Mouse (Mus musculus): ENCODE results near the gene Pus7l. TPM values are rescaled to one million over a fixed set of nuclear protein-coding genes. Genes with fewer than 3 reads are reported as not detected.

Pus7l gene
- polyA plus RNA-seq, 1 experiment from 2014 or later = 8.6 TPM

DNA sequence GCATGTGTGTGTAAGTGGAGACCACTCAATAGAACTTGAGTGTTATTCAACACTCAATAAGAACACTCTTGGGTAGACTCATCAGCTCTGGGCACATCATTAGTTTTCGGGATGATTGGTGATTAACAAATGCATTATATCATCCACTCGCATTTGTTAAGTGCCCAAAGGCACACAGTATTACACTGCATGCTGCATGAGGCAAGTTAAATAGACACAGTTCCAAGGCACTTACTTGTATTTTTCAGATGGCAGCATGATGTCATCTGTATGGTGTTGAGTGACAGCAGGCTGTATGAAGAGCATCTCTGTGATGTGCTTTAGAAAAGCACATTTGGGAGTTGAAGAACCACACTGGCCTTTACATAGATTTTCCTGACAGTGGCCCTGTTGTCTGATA, 60.8 kb downstream of the Pus7l start:
- WGBS = 90% methylated on average over 2 of the region's 2 CpGs
- no peak for DNase-seq (ENCODE audit: low spot score)
- Histone ChIP-seq H3K4me1 (replicated peaks) (peaks cover 22% of the 10 kb centered on the region; the same call in 1 of the 2 replicates), H3K27ac (no peak overlapping the region), H3K4me3 (no peak overlapping the region), H3K9me3 (no peaks in the 10 kb centered on the region), H3K27me3 (ENCODE audit: insufficient read depth, poor library complexity, severe bottlenecking) (no peaks in the 10 kb centered on the region), H3K36me3 (no peaks in the 10 kb centered on the region)

DNA sequence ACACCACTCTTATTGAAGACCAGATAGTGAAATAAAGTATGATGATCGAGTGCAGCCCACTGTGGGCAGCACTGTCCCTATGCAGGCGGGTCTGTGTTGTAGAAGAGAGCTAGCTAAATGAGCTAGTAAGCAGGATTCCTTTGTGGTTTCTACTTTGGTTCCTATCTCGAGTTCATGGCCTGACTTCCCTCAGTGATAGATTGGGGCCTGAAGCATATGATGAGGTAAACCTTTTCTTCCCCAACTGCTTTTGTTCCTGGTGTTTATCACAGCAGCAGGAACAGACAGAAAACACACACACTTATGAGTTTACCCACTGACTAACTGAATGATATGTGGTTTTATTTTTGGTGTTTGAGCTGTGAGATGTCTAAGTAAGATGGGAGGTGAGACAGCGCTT, 62.6 kb downstream of the Pus7l start:
- H3K27ac ChIP-seq = no peak overlapping the region
- 92% methylated on average over 4 of the region's 4 CpGs for WGBS

DNA sequence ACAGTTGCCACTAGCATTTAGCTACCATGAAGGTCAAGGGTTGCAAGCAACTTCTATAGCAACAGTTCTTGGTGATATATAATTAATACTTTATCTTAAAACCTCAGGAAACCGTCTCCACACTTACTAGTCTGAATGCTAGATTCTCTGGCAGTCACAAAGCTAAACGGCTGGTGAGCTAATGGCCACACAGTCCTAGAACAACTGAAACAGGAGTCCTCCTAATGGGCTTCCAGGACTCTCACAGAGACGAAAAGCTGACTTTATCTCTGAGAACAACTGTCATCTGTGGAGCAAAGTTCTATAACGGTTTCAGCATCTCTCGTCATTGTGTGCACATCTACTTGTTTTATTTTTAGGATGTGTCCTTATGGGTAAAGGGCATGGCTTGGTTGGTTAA, 63.1 kb downstream of the Pus7l start:
- 90% methylated on average over 5 of the region's 5 CpGs for WGBS
- no peaks in the 10 kb centered on the region for H3K27me3 ChIP-seq (ENCODE audit: insufficient read depth, poor library complexity, severe bottlenecking)
- H3K27ac ChIP-seq = no peak overlapping the region

More for the DNA sequence above, 62.6 kb downstream of the Pus7l start:
- no peak for DNase-seq (ENCODE audit: low spot score)
- Histone ChIP-seq H3K9me3 (no peaks in the 10 kb centered on the region), H3K27me3 (ENCODE audit: insufficient read depth, poor library complexity, severe bottlenecking) (no peaks in the 10 kb centered on the region), H3K4me1 (replicated peaks) (peaks cover 32% of the 10 kb centered on the region; the same call in 1 of the 2 replicates), H3K36me3 (no peaks in the 10 kb centered on the region), H3K4me3 (no peak overlapping the region)

DNA sequence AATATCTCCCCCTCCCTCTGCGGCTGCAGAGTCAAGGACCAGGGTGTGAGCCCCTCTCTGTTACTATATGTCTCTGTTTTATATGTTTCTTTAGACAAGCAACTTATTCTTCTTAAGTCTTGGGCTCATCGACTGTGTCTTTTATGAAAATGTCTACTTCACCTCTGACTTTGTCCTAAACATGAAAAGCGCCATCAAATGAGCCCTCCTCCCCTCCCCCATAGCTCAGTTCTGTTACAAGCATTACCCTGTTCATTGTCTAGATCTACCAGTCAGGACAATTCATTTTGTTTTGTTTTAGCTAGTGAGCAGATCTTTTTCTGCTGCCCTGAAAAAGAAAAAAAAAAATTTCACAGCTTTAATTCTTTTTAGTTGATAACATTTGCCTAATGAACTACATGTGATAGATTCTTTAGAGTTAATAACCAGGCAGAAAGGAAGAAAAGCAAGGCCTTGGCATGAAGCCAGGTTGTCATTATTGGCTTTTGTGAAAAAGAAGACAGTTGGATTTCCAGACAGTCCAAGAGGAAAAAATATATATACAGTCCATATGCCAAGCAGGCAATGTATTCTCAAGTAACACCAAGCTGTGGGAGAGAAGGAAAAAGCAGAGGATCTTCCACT, 63.7 kb downstream of the Pus7l start:
- Histone ChIP-seq H3K27ac (no peak overlapping the region), H3K4me3 (no peak overlapping the region), H3K4me1 (replicated peaks) (peaks cover 32% of the 10 kb centered on the region; the same call in 1 of the 2 replicates), H3K9me3 (no peaks in the 10 kb centered on the region), H3K36me3 (no peaks in the 10 kb centered on the region), H3K27me3 (ENCODE audit: insufficient read depth, poor library complexity, severe bottlenecking) (no peaks in the 10 kb centered on the region)
- DNase-seq (ENCODE audit: low spot score) = no peak
- 67% methylated on average over 3 of the region's 3 CpGs for whole genome bisulfite sequencing

More for the DNA sequence above, 63.1 kb downstream of the Pus7l start:
- Histone ChIP-seq H3K4me1 (replicated peaks) (peaks cover 32% of the 10 kb centered on the region; the same call in 1 of the 2 replicates), H3K9me3 (no peaks in the 10 kb centered on the region), H3K4me3 (no peak overlapping the region), H3K36me3 (no peaks in the 10 kb centered on the region)
- DNase-seq (ENCODE audit: low spot score) = no peak

DNA sequence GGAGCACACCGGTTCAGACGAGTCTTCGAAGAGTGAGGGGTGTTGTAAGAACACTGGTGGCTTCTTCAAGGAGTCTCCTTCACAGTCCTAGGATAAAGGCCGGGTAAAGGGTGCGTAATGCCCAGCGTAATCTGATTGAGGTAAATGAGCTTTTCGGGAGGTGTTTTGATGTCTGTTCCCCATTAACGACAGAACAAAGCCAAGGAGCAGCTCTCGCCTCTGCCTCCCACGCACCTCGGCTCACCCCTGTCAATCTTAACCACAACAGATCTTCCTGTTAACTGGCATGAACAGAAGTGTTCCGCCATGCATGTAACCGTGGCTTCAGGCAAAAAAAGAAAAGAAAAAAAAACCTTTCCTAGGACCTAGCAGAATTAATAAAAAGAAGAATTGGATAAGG, 64.6 kb downstream of the Pus7l start:
- Histone ChIP-seq H3K9me3 (no peaks in the 10 kb centered on the region), H3K27me3 (ENCODE audit: insufficient read depth, poor library complexity, severe bottlenecking) (no peaks in the 10 kb centered on the region), H3K27ac (peak overlapping the region; percentile 69; the same call in 1 of the 2 replicates), H3K4me3 (no peak overlapping the region), H3K4me1 (replicated peaks) (peaks cover 32% of the 10 kb centered on the region; the same call in 1 of the 2 replicates), H3K36me3 (no peaks in the 10 kb centered on the region)
- WGBS = 27% methylated on average over 13 of the region's 13 CpGs
- peak; percentile 21 for DNase-seq (ENCODE audit: low spot score)

DNA sequence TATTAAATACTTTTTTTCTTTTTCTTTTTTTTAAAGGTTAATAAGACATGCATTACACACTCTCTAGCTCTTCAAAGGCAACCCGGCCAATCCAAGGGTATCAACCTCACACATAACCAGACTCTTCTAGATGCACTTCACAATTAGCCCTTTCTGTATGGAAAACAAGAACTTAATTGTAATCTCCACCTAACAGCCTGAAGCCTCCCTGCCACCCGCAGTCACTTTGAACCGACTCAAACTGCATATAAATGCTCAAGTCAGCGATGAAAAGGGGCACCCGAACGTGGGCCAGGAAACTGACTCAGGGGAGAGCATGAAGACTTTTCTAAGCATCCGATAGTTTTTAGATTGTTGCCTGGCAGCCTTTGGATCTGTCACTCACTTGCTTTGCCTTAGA, 66.1 kb downstream of the Pus7l start:
- Histone ChIP-seq H3K36me3 (no peaks in the 10 kb centered on the region), H3K9me3 (no peaks in the 10 kb centered on the region), H3K4me3 (no peak overlapping the region), H3K27ac (no peak overlapping the region), H3K4me1 (replicated peaks) (peaks cover 32% of the 10 kb centered on the region; the same call in 1 of the 2 replicates), H3K27me3 (ENCODE audit: insufficient read depth, poor library complexity, severe bottlenecking) (no peaks in the 10 kb centered on the region)
- DNase-seq (ENCODE audit: low spot score) = peak; percentile 20
- WGBS = 27% methylated on average over 7 of the region's 7 CpGs

DNA sequence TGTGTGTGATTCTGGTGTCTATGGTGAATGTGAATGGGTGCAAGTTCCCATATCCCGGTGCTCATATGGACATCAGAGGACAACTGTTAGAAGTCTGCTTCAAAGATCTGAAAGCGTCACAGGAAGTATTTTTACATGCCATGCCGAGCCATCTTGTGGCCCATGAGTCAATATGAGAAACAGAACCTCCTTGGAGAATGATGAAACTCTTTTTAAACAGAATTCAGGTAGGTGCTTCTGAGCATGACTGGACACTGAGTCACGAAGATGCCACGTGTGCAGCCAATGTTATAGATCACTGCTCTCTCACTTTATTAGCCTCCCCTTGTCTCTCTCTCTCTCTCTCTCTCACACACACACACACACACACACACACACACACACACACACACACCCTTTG, 67.4 kb downstream of the Pus7l start:
- WGBS = 90% methylated on average over 5 of the region's 5 CpGs
- DNase-seq (ENCODE audit: low spot score) = no peak
- Histone ChIP-seq H3K36me3 (no peaks in the 10 kb centered on the region), H3K27ac (no peak overlapping the region), H3K4me3 (no peak overlapping the region), H3K9me3 (no peaks in the 10 kb centered on the region), H3K4me1 (replicated peaks) (peaks cover 32% of the 10 kb centered on the region; the same call in 1 of the 2 replicates), H3K27me3 (ENCODE audit: insufficient read depth, poor library complexity, severe bottlenecking) (no peaks in the 10 kb centered on the region)

Other genes with a start within 250 kb of the Pus7l start
- 1.4 and 2.6 TPM in 2 replicates for gene Adamts20, start 78.1 kb downstream of the Pus7l start, polyA plus RNA-seq (2016; fragmentation: Nextera tagmentation; extraction: Ambion mirVana)
- 3.0 and 3.1 TPM in 2 replicates for gene Irak4, start 96 bp upstream of the Pus7l start, polyA plus RNA-seq (2016; fragmentation: Nextera tagmentation; extraction: Ambion mirVana)
- gene Twf1, start 46.3 kb upstream of the Pus7l start, polyA plus RNA-seq (2016; fragmentation: Nextera tagmentation; extraction: Ambion mirVana) = 78.3 and 84.9 TPM in 2 replicates
- gene Tmem117, start 85.7 kb upstream of the Pus7l start, polyA plus RNA-seq (2016; fragmentation: Nextera tagmentation; extraction: Ambion mirVana) = 1.0 and 1.2 TPM in 2 replicates

All from hindbrain, embryonic 10.5 days (tissue).